Mouse (Mus musculus) liver, embryonic 13.5 days (tissue): ENCODE measurements around the gene Fam222b. TPM values are rescaled to one million over a fixed set of nuclear protein-coding genes. Genes with fewer than 3 reads are reported as not detected.
"Not testable (repeated sequence)": the region's sequence is repeated elsewhere in the genome, so short reads cannot be mapped to it uniquely, and the experiment has no call there.

Experiments
- ATAC-seq: fragments of 200-750 bp; cut with Nextera tagmentation; 2 replicates; pipeline ENCODE4 v1.8.0; 2017; ENCODE audit warnings: low read depth, mild to moderate bottlenecking, moderate number of reproducible peaks, moderate library complexity
- DNase-seq: peaks from one replicate; pipeline ENCODE4 v3.0.0; 2022
- H3K27ac ChIP-seq: fragments of 300-500 bp; sonication (generic); 2 replicates; pipeline ENCODE4 v1.5.1; 2015; ENCODE audit warnings: moderate library complexity, mild to moderate bottlenecking, inconsistent platforms
- H3K27me3 ChIP-seq: fragments of 300-500 bp; sonication (generic); 2 replicates; pipeline ENCODE4 v1.6.1; 2015; ENCODE audit warnings: mild to moderate bottlenecking, inconsistent platforms
- H3K36me3 ChIP-seq: fragments of 300-500 bp; sonication (generic); 2 replicates; pipeline ENCODE4 v1.6.1; 2015; ENCODE audit warnings: mild to moderate bottlenecking, inconsistent platforms
- H3K4me1 ChIP-seq: fragments of 300-500 bp; sonication (generic); replicated peaks from 2 replicates; pipeline ENCODE4 v1.6.1; 2015; ENCODE audit warnings: inconsistent platforms
- H3K4me2 ChIP-seq: fragments of 300-500 bp; sonication (generic); 2 replicates; pipeline ENCODE4 v1.6.1; 2015; ENCODE audit warnings: inconsistent platforms, mild to moderate bottlenecking, moderate library complexity
- H3K4me3 ChIP-seq: fragments of 300-500 bp; sonication (generic); replicated peaks from 2 replicates; pipeline ENCODE4 v1.5.1; 2015; ENCODE audit warnings: mild to moderate bottlenecking, inconsistent platforms
- H3K9ac ChIP-seq: fragments of 300-500 bp; sonication (generic); 2 replicates; pipeline ENCODE4 v1.6.1; 2015; ENCODE audit warnings: mild to moderate bottlenecking, inconsistent platforms
- H3K9me3 ChIP-seq: fragments of 300-500 bp; sonication (generic); replicated peaks from 2 replicates; pipeline ENCODE4 v1.6.1; 2016; ENCODE audit warnings: inconsistent platforms
- WGBS: fragments of 180-500 bp; shearing (Covaris S2); methylation state at CpG from one replicate; pipeline ENCODE4 v1.1.7; 2015; ENCODE audit not compliant: insufficient replicate concordance; 5-methylcytosine and 5-hydroxymethylcytosine counted together
- polyA plus RNA-seq: library from polyadenylated mRNA; unstranded; fragments of >200 nt; fragmentation: Nextera tagmentation; extraction: Ambion mirVana; gene quantifications from 2 replicates; pipeline ENCODE4 v1.2.1, GENCODE M21; 2015

Gene Fam222b
- polyA plus RNA-seq, 1 experiment from 2014 or later: 3.7 TPM

DNA sequence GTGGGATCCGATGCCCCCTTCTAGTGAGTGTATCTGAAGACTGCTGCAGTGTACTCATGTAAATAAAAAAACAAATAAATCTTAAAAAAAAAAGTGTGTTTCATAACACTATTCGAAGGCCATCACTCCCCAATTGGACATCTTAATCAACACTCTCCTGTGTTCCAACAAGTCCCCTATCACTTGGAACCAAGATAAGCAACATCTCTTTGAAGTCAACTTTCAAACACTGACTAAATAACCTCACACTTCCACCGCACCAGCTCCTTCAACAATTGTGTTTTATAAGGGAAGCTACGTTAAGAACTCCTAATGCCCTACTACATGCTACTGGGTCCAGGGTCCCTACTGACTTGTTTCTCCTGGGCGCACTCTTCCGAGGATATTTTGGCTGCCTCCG, 88.0 kb downstream of the Fam222b start:
- peak overlapping the region; percentile 99 for H3K9ac ChIP-seq
- H3K27ac ChIP-seq: peak overlapping the region; percentile 100
- WGBS: under 1% methylated on average over 7 of the region's 7 CpGs
- H3K27me3 ChIP-seq: peaks cover 18% of the 10 kb centered on the region
- peak overlapping the region; percentile 94 for H3K4me3 ChIP-seq
- DNase-seq: no peak
- peaks cover 47% of the 10 kb centered on the region for H3K4me1 ChIP-seq
- H3K36me3 ChIP-seq: peaks cover 38% of the 10 kb centered on the region
- ATAC-seq: no peak
- H3K4me2 ChIP-seq: peak overlapping the region; percentile 81
- no peaks in the 10 kb centered on the region for H3K9me3 ChIP-seq

DNA sequence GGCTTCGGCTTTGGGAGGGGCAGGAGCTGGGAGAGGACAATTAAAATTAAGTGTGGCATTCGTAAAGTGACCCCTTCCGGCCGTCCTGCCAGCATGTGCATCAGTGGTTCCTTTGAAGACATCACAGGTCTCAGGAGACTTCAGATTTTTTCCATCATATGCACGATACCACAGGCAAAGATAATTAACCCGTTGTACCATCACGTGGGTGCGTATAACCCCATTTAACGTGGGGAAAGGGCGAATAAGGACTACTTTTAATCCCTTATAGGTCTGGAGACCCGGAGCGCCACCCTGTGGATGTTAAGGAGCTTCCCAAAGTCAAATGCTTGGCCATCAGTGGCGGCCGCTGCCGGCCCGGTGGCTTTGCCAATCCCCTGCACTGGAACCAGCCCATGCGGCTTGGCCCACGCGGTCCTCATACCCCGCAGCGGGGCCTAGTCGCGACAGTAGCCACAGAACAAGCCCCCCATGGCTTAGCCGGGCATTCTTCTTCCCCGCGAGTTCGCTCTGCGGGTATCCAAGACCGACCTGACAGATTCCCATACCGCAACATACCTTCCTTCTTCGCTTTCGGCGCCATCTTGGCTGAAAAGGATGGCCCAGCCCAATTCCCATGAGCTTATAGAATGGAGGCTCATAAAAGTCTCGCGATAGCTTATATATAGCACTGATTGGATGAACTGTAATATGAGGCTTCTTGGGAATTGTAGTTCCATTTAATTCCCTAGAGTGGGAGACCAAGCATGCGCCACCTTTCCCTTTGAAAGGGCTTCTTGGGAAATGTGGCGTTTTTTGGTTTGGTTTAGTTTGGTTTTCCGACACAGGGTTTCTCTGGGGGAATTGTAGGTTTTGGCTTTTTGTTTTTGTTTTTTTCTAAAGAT, 88.7 kb downstream of the Fam222b start, which contains the start of gene Rpl23a:
Gene Rpl23a, minus strand, starts transcription at position 624 of the 884 bp plus-strand sequence.
- Histone ChIP-seq H3K9me3 (no peaks in the 10 kb centered on the region), H3K4me3 (peak within 1 kb of the TSS; percentile 94), H3K4me1 (peaks cover 47% of the 10 kb centered on the region), H3K27me3 (peaks cover 26% of the 10 kb centered on the region), H3K27ac (peak within 1 kb of the TSS; percentile 100), H3K36me3 (peaks cover 38% of the 10 kb centered on the region), H3K4me2 (peak within 1 kb of the TSS; percentile 81), H3K9ac (peak within 1 kb of the TSS; percentile 99)
- DNase-seq (peak; percentile 80), ATAC-seq (peak; percentile 76)
- WGBS: under 1% methylated on average over 38 of the region's 38 CpGs

DNA sequence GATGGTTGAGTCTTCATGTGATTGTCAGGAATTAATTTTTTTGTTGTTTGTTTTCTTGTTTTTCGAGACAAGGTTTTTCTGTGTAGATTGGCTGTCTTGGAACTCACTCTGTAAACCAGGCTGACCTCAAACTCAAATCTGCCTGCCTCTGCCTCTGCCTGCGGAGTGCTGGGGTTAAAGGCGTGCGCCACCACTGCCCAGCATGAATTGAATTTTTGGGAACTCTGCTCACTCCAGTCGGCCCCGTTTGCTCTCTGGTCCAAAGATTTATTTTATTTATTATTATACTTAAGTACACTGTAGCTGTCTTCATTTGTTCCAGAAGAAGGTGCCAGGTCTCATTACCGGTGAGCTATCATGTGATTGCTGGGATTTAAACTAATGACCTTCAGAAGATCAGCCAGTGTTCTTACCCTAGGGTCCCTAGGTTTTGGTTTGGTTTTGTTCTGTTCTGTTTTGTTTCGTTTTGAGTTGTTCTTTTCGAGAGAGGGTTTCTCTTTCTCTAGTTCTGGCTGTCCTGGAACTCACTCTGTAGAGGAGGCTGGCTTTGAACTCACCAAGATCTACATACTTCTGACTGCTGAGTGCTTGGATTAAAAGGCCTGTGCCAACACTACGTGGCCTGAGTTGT, 89.5 kb downstream of the Fam222b start:
- no peak overlapping the region for H3K27ac ChIP-seq
- peak overlapping the region; percentile 81 for H3K4me2 ChIP-seq
- H3K9ac ChIP-seq: peak overlapping the region; percentile 99
- no peak for ATAC-seq
- 34% methylated on average over 10 of the region's 10 CpGs for WGBS
- peaks cover 52% of the 10 kb centered on the region for H3K4me1 ChIP-seq
- peaks cover 34% of the 10 kb centered on the region for H3K27me3 ChIP-seq
- H3K36me3 ChIP-seq: peaks cover 37% of the 10 kb centered on the region
- no peak for DNase-seq
- no peaks in the 10 kb centered on the region for H3K9me3 ChIP-seq
- peak overlapping the region; percentile 94 for H3K4me3 ChIP-seq

DNA sequence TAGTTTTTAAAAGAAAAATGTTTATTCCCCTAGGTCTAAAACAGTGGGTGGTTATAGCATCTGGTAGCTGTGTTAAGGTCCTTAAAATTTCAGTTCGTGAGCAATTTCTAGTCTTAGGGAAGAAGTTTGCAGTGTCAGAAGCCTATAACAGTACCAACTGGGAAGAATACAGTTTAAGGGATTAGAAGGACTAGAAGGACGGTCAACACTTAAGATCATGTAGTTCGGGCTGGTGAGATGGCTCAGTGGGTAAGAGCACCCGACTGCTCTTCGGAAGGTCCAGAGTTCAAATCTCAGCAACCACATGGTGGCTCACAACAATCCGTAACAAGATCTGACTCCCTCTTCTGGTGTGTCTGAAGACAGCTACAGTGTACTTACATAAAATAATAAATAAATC, 90.2 kb downstream of the Fam222b start:
- DNase-seq, H3K9ac ChIP-seq, H3K4me3 ChIP-seq, H3K9me3 ChIP-seq, H3K27ac ChIP-seq, ATAC-seq, H3K4me2 ChIP-seq: not testable (repeated sequence)
- Histone ChIP-seq H3K36me3 (peaks cover 30% of the 10 kb centered on the region), H3K4me1 (peaks cover 52% of the 10 kb centered on the region), H3K27me3 (peaks cover 41% of the 10 kb centered on the region)
- WGBS: 81% methylated on average over 6 of the region's 6 CpGs

DNA sequence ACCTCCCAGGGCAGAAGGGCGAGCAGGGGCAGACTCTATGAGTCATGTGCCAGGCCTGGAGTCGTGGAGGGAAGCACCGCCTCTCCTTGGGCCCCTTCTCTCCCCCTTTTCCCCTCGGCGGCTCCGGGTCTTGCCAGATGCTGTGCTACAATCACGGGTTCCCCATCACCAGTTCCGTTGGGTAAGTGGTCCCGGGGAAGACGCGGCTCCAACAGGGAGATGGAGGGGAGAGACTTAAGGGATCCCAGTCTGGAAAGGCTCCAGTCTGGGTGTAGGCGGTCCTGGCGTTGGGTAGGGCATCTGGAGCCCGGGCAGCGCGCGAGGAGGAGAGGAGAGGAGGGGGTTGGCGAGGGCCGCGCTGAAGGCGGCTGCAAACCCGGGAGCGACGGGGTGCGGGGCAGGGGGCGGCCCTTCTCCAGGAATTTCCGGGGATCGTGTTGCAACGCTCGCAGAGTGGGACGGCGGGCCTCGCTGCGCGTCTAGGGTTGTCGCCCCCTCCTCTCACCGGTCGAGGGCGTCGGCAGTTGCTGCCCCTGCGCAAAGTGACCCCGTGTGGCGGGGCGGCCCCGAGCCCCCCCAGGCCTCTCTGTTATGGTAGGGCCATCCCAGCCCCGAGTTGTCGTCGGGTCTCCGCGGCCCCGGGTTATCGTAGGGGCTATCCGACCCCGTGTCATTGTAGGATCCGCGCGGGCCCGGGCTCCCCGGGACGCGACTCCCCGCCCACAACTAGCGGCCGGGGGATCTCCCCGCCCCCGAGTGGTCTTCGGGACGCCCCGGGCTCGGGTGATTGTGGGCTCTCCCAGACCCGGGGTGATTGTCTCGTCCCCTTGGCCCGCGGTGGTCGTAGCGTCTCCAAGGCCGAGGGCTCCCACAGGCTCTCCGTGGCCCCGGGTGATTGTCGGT, 94.1 kb downstream of the Fam222b start, which contains the start of gene Rab34:
Gene Rab34, plus strand, starts transcription at position 100 of the 903 bp plus-strand sequence.
- Histone ChIP-seq H3K4me1 (peaks cover 26% of the 10 kb centered on the region), H3K4me3 (peak within 1 kb of the TSS; percentile 58), H3K4me2 (peak within 1 kb of the TSS; percentile 61), H3K27ac (peak within 1 kb of the TSS; percentile 69), H3K36me3 (peaks cover 4% of the 10 kb centered on the region; the same call in 1 of the 2 replicates), H3K9ac (peak within 1 kb of the TSS; percentile 65), H3K9me3 (no peaks in the 10 kb centered on the region), H3K27me3 (peaks cover 72% of the 10 kb centered on the region)
- DNase-seq (no peak), ATAC-seq (peak; percentile 32)
- 1% methylated on average over 78 of the region's 80 CpGs for WGBS

DNA sequence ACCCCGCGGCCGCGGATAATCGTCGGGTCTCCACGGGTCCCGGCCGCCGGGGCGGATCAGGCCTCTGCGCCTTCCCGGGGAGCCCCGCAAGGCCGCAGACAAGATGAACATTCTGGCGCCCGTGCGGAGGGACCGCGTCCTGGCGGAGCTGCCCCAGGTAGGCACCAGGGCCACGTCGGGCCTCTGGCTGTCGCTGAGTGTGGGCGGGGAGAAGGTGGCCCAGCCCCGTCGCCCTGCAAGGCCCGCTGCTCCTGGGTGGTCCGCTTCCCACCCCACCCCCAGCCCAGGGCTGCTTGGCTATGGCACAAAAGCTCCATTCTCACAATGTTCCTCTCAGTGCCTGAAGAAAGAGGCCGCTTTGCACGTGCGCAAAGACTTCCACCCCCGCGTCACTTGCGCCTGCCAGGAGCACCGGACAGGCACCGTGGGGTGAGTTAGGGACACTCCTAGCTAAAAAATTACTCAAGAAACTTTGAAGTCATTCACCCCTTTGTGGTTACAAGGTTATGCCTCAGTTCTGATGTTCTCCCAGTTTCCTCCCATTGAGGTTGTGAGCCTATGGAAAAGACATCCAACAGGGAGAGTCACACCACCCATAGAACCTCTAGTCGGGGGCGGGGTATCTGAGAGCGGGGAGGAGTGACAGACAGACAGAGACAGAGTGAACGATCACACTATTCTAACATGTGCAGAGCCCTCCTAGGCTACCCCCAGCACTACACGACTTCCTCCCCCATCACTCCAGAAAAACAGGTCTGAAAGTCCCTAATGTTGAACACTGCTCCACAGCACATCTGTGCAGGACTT, 95.0 kb downstream of the Fam222b start:
- peak; percentile 57 for ATAC-seq
- no peaks in the 10 kb centered on the region for H3K9me3 ChIP-seq
- no peak for DNase-seq
- peaks cover 24% of the 10 kb centered on the region for H3K4me1 ChIP-seq
- peak overlapping the region; percentile 58 for H3K4me3 ChIP-seq
- peak overlapping the region; percentile 69 for H3K27ac ChIP-seq
- peak overlapping the region; percentile 65 for H3K9ac ChIP-seq
- peaks cover 72% of the 10 kb centered on the region for H3K27me3 ChIP-seq
- peak overlapping the region; percentile 61 for H3K4me2 ChIP-seq
- 3% methylated on average over 42 of the region's 42 CpGs for WGBS
- peaks cover 4% of the 10 kb centered on the region; the same call in 1 of the 2 replicates for H3K36me3 ChIP-seq

DNA sequence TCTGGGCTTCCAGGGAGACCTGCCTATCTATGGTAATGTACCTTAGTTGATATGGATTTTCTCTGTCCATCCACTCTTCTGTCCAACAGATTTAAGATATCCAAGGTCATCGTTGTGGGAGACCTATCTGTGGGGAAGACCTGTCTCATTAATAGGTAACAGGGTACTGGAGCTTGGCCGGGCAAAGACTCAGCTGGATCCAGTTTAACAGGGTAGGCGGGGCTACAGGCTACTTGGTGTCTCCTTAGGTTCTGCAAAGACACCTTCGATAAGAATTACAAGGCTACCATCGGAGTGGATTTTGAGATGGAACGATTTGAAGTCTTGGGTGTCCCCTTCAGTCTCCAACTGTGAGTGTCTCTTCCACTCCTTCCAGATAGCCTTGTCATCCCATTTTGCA, 95.6 kb downstream of the Fam222b start:
- H3K4me3 ChIP-seq: 0 out of 2 replicates have a peak overlapping the region, but pooled peaks have one; percentile 58
- H3K4me2 ChIP-seq: peak overlapping the region; percentile 61; the same call in 1 of the 2 replicates
- H3K36me3 ChIP-seq: peaks cover 4% of the 10 kb centered on the region; the same call in 1 of the 2 replicates
- no peak for ATAC-seq
- no peak overlapping the region for H3K9ac ChIP-seq
- H3K27ac ChIP-seq: no peak overlapping the region
- H3K27me3 ChIP-seq: peaks cover 72% of the 10 kb centered on the region
- peaks cover 29% of the 10 kb centered on the region for H3K4me1 ChIP-seq
- no peaks in the 10 kb centered on the region for H3K9me3 ChIP-seq
- DNase-seq: no peak
- 57% methylated on average over 6 of the region's 6 CpGs for WGBS

DNA sequence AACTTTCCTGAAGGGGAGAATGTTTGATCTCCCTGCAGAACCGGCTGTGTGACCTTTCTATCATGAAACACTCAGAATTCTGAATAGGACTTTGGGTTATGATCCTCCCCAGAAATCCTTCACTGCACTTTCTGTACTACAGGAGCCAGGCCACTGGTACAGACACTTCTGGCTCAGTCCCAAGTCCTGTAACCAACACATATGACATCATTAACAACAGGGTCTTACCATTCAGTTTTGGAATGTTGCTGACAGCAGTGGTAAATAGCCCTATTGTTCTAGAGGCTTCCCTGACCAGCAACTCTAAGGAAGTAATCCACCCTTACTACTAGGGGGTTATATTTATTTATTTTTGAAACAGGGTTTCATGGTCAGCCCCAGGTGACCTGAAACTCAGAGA, 98.7 kb downstream of the Fam222b start, which contains the start of gene Proca1:
Gene Proca1, plus strand, starts transcription at position 280 of the 400 bp plus-strand sequence.
- H3K4me1 ChIP-seq: peaks cover 37% of the 10 kb centered on the region
- ATAC-seq: no peak
- no peak for DNase-seq
- H3K9me3 ChIP-seq: no peaks in the 10 kb centered on the region
- H3K27ac ChIP-seq: no peak within 1 kb of the TSS
- no peak within 1 kb of the TSS for H3K9ac ChIP-seq
- peak within 1 kb of the TSS; percentile 84 for H3K4me2 ChIP-seq
- peaks cover 4% of the 10 kb centered on the region; the same call in 1 of the 2 replicates for H3K36me3 ChIP-seq
- peak within 1 kb of the TSS; percentile 62 for H3K4me3 ChIP-seq
- WGBS: 55% methylated on average over 1 of the region's 1 CpGs
- H3K27me3 ChIP-seq: peaks cover 47% of the 10 kb centered on the region

DNA sequence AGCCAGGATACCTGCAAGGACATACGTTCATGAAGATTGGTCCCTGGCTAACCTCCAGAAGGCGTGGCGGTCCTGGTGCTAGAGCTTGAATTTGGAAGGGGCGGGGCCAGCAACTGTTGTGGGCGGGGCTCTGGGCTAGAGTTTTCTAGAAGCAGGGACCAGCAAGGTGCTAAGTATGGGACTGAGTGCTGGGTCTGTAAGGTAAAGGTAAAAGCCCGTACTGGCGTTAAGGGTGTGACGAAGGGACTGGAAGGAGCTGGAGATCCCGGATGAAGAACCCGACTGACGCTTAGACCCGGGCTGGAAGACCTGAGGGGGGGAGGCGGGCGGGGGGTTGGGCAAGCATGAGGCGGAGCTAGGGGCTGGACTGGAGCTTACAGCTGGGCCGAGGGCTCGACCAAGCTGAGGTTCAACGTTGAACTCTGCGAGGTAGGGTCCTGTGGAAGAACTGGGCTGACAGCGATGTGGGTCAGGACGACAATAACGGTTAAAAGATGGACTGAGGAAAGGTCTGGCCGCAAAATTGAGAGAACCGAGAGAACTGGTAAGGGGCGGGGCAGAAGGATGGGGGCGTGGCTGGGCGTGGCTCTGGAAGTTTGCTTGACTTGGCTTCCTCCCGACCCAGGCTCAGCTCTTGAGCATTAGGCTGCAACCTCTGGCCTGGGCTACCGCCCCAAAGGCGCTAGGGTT, 100.1 kb downstream of the Fam222b start:
- Histone ChIP-seq H3K4me1 (peaks cover 24% of the 10 kb centered on the region), H3K4me2 (peak overlapping the region; percentile 84), H3K27me3 (peaks cover 33% of the 10 kb centered on the region), H3K36me3 (peaks cover 4% of the 10 kb centered on the region; the same call in 1 of the 2 replicates), H3K9ac (peak overlapping the region; percentile 64), H3K9me3 (no peaks in the 10 kb centered on the region), H3K4me3 (peak overlapping the region; percentile 62), H3K27ac (no peak overlapping the region)
- DNase-seq (peak; percentile 81), ATAC-seq (peak; percentile 82)
- WGBS: 2% methylated on average over 30 of the region's 30 CpGs
